Mouse (Mus musculus) frontal cortex, postnatal 25 days (tissue): ENCODE measurements at regions not wholly inside any gene's neighbourhood (a gene's known extent, or its start where the extent isn't known, plus 50 kb on each side); places are given as distances from the start of the nearest gene placed in this dataset.

Experiments
- DNase-seq, 2 experiments: peaks; one replicate each; pipeline ENCODE4 v3.0.0; 2022; ENCODE audit warnings: low spot score in 2 of 2

- no peak for DNase-seq
Observed at GRCm38 (mm10) chr15:51558215-51558614, 2326.5 kb upstream of the Gm7489 start.

GRCm38 (mm10) chr15:51565543-51565942, 2319.2 kb upstream of the Gm7489 start:
- DNase-seq = no peak

DNA sequence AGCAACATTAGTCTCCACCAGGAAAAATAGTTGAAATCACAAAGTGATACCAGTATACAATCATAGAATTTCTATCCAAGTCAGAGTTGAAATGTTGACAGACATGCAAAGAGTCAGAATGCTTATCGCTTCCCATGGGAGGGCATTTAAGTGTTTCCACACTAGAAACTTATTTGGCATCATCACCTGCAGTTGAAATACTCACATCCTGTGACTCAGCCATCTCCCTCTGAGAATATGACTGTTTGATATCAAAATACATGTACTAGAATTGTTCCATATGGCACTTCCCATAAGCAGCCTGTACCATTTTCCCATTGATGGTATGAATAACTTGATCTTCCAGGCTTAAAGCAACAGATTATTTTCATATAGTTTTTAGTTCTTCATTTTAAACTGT, 2314.1 kb upstream of the Gm7489 start:
- no peak for DNase-seq

- DNase-seq = no peak
Observed at GRCm38 (mm10) chr15:51574538-51575105, 2310.1 kb upstream of the Gm7489 start.

DNA sequence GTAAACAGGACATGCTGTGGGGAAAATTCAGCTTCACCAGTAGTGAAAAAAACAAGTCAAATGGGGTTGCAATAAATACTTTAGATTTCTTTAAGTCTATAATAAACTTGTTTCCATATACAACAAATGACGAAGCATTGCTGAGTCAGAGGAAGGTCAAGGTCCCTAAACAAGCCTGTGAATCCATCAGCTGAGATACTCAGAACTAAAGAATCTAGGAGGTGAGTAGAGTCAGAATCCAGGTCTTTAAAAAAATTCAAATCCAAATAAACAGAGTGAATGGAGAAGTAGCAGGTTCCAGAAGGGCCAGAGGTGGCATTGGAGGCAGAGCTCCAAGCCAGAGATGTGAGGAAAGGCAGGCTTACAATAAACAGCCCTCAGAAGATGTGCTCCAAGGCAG, 2301.1 kb upstream of the Gm7489 start:
- DNase-seq = no peak

DNA sequence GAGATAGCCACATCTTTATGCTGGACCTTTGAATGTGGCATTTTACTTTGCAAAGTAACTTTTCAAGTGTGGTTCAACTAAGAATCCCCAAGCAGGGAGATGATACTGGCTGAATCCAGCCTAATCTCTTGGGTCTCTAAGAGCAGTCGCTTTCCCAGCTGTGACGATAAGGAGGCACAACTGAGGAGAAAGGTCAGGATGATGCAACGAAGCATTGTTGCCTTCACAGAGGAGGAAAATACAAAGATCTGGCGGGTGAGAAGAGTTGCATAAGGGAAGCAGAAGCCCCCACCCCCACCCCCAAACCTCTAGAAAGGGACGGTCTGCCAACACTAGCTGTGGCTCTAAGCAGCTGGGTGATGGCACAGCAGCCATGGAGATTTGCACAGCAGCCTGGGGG, 2298.6 kb upstream of the Gm7489 start:
- no peak for DNase-seq

DNA sequence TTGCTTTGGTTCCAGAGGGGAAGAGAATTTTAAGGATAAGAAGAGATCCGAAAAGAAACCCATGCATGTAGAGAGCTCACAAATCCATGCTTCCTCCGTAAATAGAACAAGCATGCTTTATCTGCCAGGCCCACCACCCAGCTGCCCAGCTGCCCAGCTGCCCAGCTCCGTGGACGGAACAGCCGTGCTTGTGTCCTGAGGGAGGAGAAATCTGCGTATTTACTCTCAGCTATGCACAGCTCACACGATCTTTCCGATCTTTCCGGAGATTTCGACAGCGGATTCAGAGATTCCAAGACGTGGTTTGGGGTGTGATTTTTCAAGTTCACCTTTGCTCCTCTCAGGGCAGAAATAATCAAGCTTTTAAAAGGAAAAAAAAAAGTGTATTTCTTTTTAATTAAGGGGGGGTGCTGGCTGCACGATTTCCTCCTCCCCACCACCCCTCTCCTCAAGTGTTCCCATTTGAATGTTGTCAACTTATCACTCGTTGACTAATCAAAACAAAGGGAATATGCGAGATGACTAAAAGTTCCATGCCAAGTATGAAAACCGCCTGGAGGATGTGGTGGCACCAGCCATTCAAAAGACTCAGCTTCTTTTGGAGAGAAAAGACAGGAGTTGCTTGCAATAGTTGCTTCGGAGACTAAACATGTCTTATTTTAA, 2293.2 kb upstream of the Gm7489 start:
- DNase-seq = no peak

DNA sequence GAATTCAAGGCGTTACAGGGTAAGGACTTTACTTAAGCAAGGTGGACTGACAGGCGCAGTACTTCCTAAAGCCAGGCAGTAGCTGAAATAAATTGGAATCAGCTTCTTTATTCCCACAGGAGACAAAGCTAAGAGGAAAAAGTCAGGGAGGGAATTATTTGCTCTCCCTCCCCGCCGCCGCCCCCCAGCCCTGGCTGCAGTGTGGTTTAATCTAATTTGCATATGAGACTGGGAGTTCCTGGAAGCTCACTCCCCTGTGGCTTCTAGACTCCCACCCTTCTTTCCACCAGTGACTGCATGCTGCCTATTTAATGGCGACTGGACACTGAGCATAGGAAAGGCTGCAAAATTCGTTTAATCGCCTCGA, 2292.7 kb upstream of the Gm7489 start:
- no peak for DNase-seq

- DNase-seq = no peak
Observed at GRCm38 (mm10) chr15:51592511-51593498, 2291.9 kb upstream of the Gm7489 start.

- no peak for DNase-seq
Observed at GRCm38 (mm10) chr15:51594060-51594459, 2290.6 kb upstream of the Gm7489 start.

DNA sequence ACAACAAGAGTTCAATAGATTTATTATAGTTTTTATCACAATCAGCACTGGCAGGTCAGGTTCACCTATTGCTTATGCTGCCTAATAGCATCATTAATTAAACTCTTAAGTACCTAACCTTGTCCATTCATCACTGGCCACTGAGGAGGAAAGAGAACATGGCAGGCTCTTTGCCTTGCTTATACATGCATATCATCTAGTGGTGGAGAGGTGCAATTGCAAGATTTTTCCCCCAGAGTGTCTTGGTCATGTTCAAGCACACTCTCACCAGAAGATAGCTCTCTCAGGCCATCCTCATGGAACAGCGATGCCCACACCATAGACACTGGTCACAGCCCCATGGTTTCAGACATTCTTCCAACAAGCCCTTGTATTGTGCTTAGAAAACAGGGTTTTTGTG, 2289.1 kb upstream of the Gm7489 start:
- DNase-seq = no peak

GRCm38 (mm10) chr15:51597841-51598240, 2286.9 kb upstream of the Gm7489 start:
- DNase-seq = no peak

DNA sequence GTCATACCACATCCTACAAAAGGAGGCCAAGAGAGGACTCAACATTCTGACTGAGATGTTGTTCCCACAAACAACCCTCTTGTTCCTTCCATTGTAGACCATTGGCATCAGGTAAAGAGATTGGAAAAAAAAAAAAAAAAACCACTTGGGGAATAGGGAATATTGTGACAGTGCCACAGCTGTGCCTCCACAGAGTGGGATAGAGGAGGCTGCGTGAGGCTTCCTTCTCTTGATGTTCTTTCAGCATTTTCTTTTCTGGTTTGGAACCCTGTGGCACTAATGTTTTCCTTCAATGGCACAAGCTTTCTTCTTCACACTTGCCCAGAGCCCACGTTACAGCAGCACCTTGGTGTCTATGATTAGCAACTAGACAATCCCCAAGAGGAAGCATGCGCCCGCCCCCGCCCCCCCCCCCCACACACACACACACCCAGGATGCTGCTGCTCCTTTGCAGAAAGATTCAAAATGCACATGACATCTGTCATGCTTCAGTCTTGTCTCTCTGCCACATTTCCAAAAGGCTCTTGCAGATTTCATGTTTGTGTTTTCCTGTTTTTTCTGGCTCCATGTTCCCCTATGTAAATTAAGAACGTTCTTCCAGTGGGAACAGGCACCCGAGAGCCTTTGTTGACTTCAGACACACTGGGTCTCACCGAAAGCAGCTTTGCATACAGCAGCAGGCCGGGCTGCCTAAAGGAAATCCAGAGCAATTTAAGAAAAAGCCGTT, 2283.4 kb upstream of the Gm7489 start:
- no peak for DNase-seq

- DNase-seq = no peak
Observed at GRCm38 (mm10) chr15:51621455-51621854, 2263.3 kb upstream of the Gm7489 start.

- DNase-seq = no peak
Observed at GRCm38 (mm10) chr15:51627463-51627862, 2257.2 kb upstream of the Gm7489 start.

DNA sequence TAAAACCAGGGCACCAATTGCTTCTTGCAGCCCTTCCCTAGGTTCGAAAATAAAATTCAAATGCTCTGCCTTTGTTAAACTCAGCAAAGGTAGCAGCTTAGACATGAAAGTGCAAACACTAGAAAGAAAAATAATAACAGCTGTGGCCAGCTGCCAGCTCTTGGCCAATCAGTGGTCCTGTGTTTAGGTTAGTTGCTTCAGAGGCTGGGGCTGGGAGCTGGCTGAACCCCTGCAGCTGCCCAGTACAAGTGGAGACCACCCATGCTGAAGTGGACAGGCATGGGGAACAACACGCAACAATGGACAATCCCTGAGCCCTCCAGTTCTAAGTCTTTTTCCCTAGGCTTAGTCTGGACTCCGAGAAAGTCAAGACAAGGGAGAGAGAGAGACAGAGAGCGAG, 2256.2 kb upstream of the Gm7489 start:
- DNase-seq = no peak

- no peak for DNase-seq
Observed at GRCm38 (mm10) chr15:51631881-51632280, 2252.8 kb upstream of the Gm7489 start.

GRCm38 (mm10) chr15:51633068-51633467, 2251.6 kb upstream of the Gm7489 start:
- no peak for DNase-seq

DNA sequence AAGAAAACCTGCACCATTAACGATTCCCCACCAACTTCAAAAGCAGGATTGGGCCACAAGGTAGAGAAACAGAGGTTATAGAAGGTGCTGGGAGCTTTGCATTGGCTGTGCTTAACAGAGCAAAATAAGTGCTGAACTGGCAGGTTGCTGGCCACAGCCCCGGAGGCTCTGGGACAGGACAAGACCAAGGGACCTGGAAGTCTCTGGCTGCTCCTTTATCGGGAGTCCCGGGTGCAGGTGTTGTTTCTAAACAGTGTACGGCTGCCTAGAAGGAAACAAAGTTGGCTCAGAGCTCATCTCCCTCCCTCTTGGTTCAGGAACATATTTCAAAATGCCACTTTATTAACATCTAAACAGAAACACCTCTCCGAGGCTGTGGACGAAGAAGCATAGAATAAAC, 2250.0 kb upstream of the Gm7489 start:
- no peak for DNase-seq

DNA sequence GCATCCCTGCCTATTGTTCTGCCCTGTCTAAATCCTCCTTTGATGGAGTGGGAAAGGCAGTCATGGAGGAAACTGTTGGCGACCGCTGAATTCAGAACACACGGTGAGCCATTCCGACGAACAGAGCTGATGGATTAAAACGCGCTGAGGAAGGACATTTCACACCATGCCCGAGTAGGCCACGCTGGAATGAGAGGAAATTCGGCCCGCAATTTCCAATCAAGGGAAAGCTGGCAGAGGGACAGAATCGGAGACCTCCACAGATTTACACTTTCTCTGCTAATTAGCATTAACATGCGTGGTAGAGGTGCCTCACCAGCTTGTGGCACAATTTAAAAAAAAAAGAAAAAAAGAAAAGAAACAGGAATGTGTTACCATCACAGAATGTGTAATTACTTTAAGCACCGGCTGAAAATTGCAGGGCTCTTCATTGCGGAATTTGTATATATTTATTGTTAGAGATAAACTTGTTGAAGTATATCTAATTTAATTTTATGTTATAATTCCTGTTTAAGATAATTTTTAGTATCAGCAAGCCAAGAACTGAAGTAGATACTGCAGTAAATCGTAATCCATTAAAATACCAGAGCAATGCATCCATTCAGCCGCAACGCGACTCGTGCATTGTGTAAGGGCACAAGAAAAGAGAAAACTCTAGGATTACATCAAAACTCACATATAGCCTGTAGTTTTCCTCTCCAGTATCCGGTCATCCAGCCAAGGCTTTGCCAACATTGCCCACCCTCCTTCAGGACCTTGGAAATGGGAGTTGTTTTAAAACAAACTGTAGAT, 2249.4 kb upstream of the Gm7489 start:
- no peak for DNase-seq

- no peak for DNase-seq
Observed at GRCm38 (mm10) chr15:51637570-51637969, 2247.1 kb upstream of the Gm7489 start.
